Mouse (Mus musculus): ENCODE measurements around the gene Qprt.

GRCm38 (mm10) chr7:127088901-127089845, 32.9 kb downstream of the Qprt start:
- TF ChIP-seq CTCF (conservative IDR thresholded peaks at IDR 0.05; ENCODE audit: low read length): no peak
- TF ChIP-seq POU5F1 (IDR thresholded peaks at IDR 0.05; ENCODE audit: borderline replicate concordance, low read length): no peak
